Mouse (Mus musculus) ES-E14 (cell line): ENCODE measurements at regions not wholly inside any gene's neighbourhood (a gene's known extent, or its start where the extent isn't known, plus 50 kb on each side); places are given as distances from the start of the nearest gene placed in this dataset.

Experiments
- CHD2 ChIP-seq: IDR thresholded peaks from 2 replicates; pipeline ENCODE4 v1.6.1; 2014; ENCODE audit warnings: mild to moderate bottlenecking, low read depth, low read length, inconsistent platforms
- HCFC1 ChIP-seq: IDR thresholded peaks from 2 replicates; pipeline ENCODE4 v1.6.1; 2012; ENCODE audit warnings: low read length, inconsistent platforms, borderline replicate concordance; ENCODE audit not compliant: insufficient read depth
- MAFK ChIP-seq: IDR thresholded peaks from 2 replicates; pipeline ENCODE4 v1.6.1; 2014; ENCODE audit warnings: mild to moderate bottlenecking, low read depth, low read length, inconsistent platforms; ENCODE audit not compliant: insufficient read depth
- ZC3H11A ChIP-seq: IDR thresholded peaks from 2 replicates; pipeline ENCODE4 v1.6.1; 2012; ENCODE audit warnings: low read depth, mild to moderate bottlenecking, inconsistent platforms, low read length, borderline replicate concordance
- ZNF384 ChIP-seq: IDR thresholded peaks from 2 replicates; pipeline ENCODE4 v1.6.1; 2012; ENCODE audit warnings: low read depth, low read length, inconsistent platforms

- TF ChIP-seq MAFK: no peak
- TF ChIP-seq ZNF384: no peak
- no peak for TF ChIP-seq ZC3H11A
- TF ChIP-seq HCFC1: no peak
- TF ChIP-seq CHD2: no peak
Observed at GRCm38 (mm10) chr4:84004786-84005382, 479.5 kb downstream of the Ccdc171 start.
